Mouse (Mus musculus): ENCODE measurements around the gene Crot.

DNA sequence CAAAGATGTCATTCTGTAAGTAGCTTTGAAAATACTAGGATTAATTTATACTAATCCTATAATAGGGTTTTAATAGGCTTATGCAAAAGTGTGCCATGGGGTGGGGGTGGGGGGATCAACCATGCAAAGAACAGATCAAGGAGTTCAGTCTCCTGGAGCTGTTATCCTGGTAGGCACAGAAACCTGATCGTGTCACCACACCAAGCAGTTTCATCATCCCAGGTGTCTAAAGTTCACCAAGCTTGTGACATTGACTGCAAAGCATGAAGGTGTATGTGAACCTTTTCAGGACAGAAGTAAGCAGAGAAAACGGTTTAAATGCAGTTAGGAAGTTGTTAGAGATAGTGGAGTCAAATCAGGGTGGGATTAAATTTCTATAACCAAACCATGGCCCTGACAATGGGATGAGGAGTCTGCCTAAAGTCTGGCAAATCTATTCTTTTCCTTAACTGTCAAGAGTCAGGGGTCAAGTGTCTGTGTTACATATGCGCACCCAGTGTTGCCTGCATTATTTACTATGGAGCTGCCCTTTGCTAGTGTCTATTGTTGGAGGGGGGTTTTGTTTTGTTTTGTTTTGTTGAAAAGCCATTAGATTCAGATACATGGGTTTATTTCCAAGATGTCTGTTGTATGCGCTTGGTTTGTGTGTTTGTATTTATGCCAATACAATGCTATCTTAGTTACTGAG is 49.6 kb downstream of the Crot start:
- TF ChIP-seq CTCF (IDR thresholded peaks at IDR 0.05; ENCODE audit: low read depth) (no peak), EP300 (IDR thresholded peaks at IDR 0.05; ENCODE audit: low read depth) (no peak)
